Mouse (Mus musculus) cerebellum, adult 2 months (tissue): ENCODE measurements around the gene 4930432M17Rik.

ENCODE experiments used
- CTCF ChIP-seq: fragments of 200-500 bp; IDR thresholded peaks from 2 replicates; pipeline ENCODE4 v1.5.1; 2011; ENCODE audit warnings: low read depth, mild to moderate bottlenecking, control low read depth, low read length, moderate library complexity, borderline replicate concordance; ENCODE audit not compliant: insufficient read depth
- POLR2A ChIP-seq: fragments of 200-500 bp; IDR thresholded peaks from 2 replicates; pipeline ENCODE4 v1.6.1; 2011; ENCODE audit warnings: low read length, control low read depth, borderline replicate concordance; ENCODE audit not compliant: insufficient read depth

- no peak for TF ChIP-seq POLR2A
- no peak for TF ChIP-seq CTCF
Observed at GRCm38 (mm10) chr3:121634963-121635362, 35.6 kb upstream of the 4930432M17Rik start.
